Mouse (Mus musculus): ENCODE data around the gene Dnajc8.

DNA sequence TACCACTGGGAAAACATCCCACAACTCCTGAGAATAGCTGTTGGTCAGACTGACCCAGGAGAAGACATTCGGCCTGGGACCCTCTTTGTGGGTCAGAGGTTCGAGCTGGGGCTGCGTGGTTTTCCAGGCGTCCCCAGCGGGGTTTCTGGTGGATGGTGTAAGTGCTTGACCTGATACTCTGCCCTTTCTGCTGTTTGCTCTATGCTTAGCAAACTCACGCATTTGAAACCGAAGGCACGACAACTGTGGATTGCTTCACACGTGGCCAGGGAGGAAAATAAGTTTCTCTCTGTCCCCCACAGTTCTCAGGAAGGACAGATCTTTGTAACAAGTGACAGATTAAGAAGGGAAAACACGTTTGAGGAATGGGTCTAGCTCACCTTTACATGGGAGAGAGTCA is 55.3 kb downstream of the Dnajc8 start:
- TF ChIP-seq POLR2A (IDR thresholded peaks at IDR 0.05; ENCODE audit: borderline replicate concordance, extremely low read depth, low read depth, low read length) (no peak), CTCF (IDR thresholded peaks at IDR 0.05; ENCODE audit: insufficient read depth, low read length) (no peak)

All from lung, adult 2 months (tissue).